Mouse (Mus musculus) frontal cortex, postnatal 25 days (tissue): ENCODE measurements around the gene Ptpn1.

Source experiments
- DNase-seq, 2 experiments: peaks; one replicate each; pipeline ENCODE4 v3.0.0; 2022; ENCODE audit warnings: low spot score in 2 of 2

Gene Ptpn1

GRCm38 (mm10) chr2:167945451-167945850 is 13.6 kb downstream of the Ptpn1 start:
- no peak for DNase-seq

GRCm38 (mm10) chr2:167947251-167947650 is 15.4 kb downstream of the Ptpn1 start:
- DNase-seq: no peak

GRCm38 (mm10) chr2:167948047-167948446 is 16.2 kb downstream of the Ptpn1 start:
- DNase-seq: no peak

- DNase-seq: no peak
Measured at GRCm38 (mm10) chr2:167948557-167948956, 16.7 kb downstream of the Ptpn1 start.

- DNase-seq: no peak
Measured at GRCm38 (mm10) chr2:167949250-167949649, 17.4 kb downstream of the Ptpn1 start.

GRCm38 (mm10) chr2:167949808-167950207 is 18.0 kb downstream of the Ptpn1 start:
- DNase-seq: no peak

- no peak for DNase-seq
Measured at GRCm38 (mm10) chr2:167950681-167951080, 18.8 kb downstream of the Ptpn1 start.

GRCm38 (mm10) chr2:167951301-167952211 is 19.7 kb downstream of the Ptpn1 start:
- no peak for DNase-seq

GRCm38 (mm10) chr2:167953819-167954218 is 22.0 kb downstream of the Ptpn1 start:
- no peak for DNase-seq

GRCm38 (mm10) chr2:167954928-167955327 is 23.1 kb downstream of the Ptpn1 start:
- no peak for DNase-seq

GRCm38 (mm10) chr2:167957539-167957938 is 25.7 kb downstream of the Ptpn1 start:
- DNase-seq: no peak

- DNase-seq: no peak
Measured at GRCm38 (mm10) chr2:167958082-167958788, 26.4 kb downstream of the Ptpn1 start.

GRCm38 (mm10) chr2:167958843-167959242 is 27.0 kb downstream of the Ptpn1 start:
- DNase-seq: no peak

GRCm38 (mm10) chr2:167959384-167959911 is 27.6 kb downstream of the Ptpn1 start:
- DNase-seq: no peak

GRCm38 (mm10) chr2:167959996-167960395 is 28.1 kb downstream of the Ptpn1 start:
- DNase-seq: no peak

GRCm38 (mm10) chr2:167960584-167960983 is 28.7 kb downstream of the Ptpn1 start:
- no peak for DNase-seq

GRCm38 (mm10) chr2:167962347-167962746 is 30.5 kb downstream of the Ptpn1 start:
- DNase-seq: no peak

- no peak for DNase-seq
Measured at GRCm38 (mm10) chr2:167963176-167963575, 31.3 kb downstream of the Ptpn1 start.

- DNase-seq: no peak
Measured at GRCm38 (mm10) chr2:167963778-167964300, 32.0 kb downstream of the Ptpn1 start.

GRCm38 (mm10) chr2:167964320-167964719 is 32.5 kb downstream of the Ptpn1 start:
- DNase-seq: no peak

GRCm38 (mm10) chr2:167965911-167966310 is 34.1 kb downstream of the Ptpn1 start:
- DNase-seq: no peak

GRCm38 (mm10) chr2:167968504-167968903 is 36.6 kb downstream of the Ptpn1 start:
- DNase-seq: no peak
